Mouse (Mus musculus): ENCODE data around the gene Taf9b. TPM values are rescaled to one million over a fixed set of nuclear protein-coding genes. Genes with fewer than 3 reads are reported as not detected.
"Not testable (repeated sequence)": the region's sequence is repeated elsewhere in the genome, so short reads cannot be mapped to it uniquely, and the experiment has no call there.

Taf9b gene
- 8.2 and 10.8 TPM in 2 replicates for polyA plus RNA-seq (2014; fragmentation: Nextera tagmentation; extraction: Ambion mirVana)

GRCm38 (mm10) chrX:106221058-106221457, at the start of gene Taf9b:
Gene Taf9b, minus strand, starts transcription at chrX:106221158.
- no peaks in the 10 kb centered on the region for H3K27me3 ChIP-seq (ENCODE audit: control insufficient read depth, insufficient read depth, low read length)
- no peak within 1 kb of the TSS for H3K27ac ChIP-seq (replicated peaks; ENCODE audit: low read depth, low read length)
- DNase-seq (ENCODE audit: low spot score) (no peak), ATAC-seq (ENCODE audit: insufficient number of reproducible peaks, low FRiP score, low TSS enrichment, low read depth) (no peak)
- H3K36me3 ChIP-seq (ENCODE audit: control insufficient read depth, insufficient read depth, low read length): no peaks in the 10 kb centered on the region
- H3K9me3 ChIP-seq (ENCODE audit: control insufficient read depth, low read length): no peaks in the 10 kb centered on the region
- 85% methylated on average over 22 of the region's 25 CpGs for WGBS
- H3K9ac ChIP-seq (ENCODE audit: low read length): no peak within 1 kb of the TSS
- peak within 1 kb of the TSS; percentile 50 for H3K4me2 ChIP-seq (ENCODE audit: low read depth, severe bottlenecking)
- no peaks in the 10 kb centered on the region for H3K4me1 ChIP-seq (ENCODE audit: control insufficient read depth, insufficient read depth, low read length)
- H3K4me3 ChIP-seq (ENCODE audit: low read depth, low read length): peak within 1 kb of the TSS; percentile 52; the same call in 1 of the 2 replicates

- WGBS: 92% methylated on average over 4 of the region's 4 CpGs
- DNase-seq (ENCODE audit: low spot score) (no peak), ATAC-seq (ENCODE audit: insufficient number of reproducible peaks, low FRiP score, low TSS enrichment, low read depth) (no peak)
- Histone ChIP-seq H3K9ac (ENCODE audit: low read length) (no peak within 1 kb of the TSS), H3K9me3 (ENCODE audit: control insufficient read depth, low read length) (no peaks in the 10 kb centered on the region), H3K27ac (replicated peaks; ENCODE audit: low read depth, low read length) (no peak within 1 kb of the TSS), H3K36me3 (ENCODE audit: control insufficient read depth, insufficient read depth, low read length) (no peaks in the 10 kb centered on the region), H3K27me3 (ENCODE audit: control insufficient read depth, insufficient read depth, low read length) (no peaks in the 10 kb centered on the region), H3K4me2 (ENCODE audit: low read depth, severe bottlenecking) (no peak within 1 kb of the TSS), H3K4me1 (ENCODE audit: control insufficient read depth, insufficient read depth, low read length) (no peaks in the 10 kb centered on the region), H3K4me3 (ENCODE audit: low read depth, low read length) (no peak within 1 kb of the TSS)
These were observed 34.3 kb upstream of the Taf9b start, which contains the start of gene Fnd3c2 for GRCm38 (mm10) chrX:106255276-106255675. Gene Fnd3c2, minus strand, starts transcription at chrX:106255376.

- H3K9me3 ChIP-seq (ENCODE audit: control insufficient read depth, low read length): no peaks in the 10 kb centered on the region
- DNase-seq (ENCODE audit: low spot score) (peak; percentile 72), ATAC-seq (ENCODE audit: insufficient number of reproducible peaks, low FRiP score, low TSS enrichment, low read depth) (peak; percentile 95)
- peak overlapping the region; percentile 50 for H3K4me2 ChIP-seq (ENCODE audit: low read depth, severe bottlenecking)
- H3K9ac ChIP-seq (ENCODE audit: low read length): peak overlapping the region; percentile 64
- H3K36me3 ChIP-seq (ENCODE audit: control insufficient read depth, insufficient read depth, low read length): no peaks in the 10 kb centered on the region
- 26% methylated on average over 60 of the region's 60 CpGs for WGBS
- H3K27me3 ChIP-seq (ENCODE audit: control insufficient read depth, insufficient read depth, low read length): no peaks in the 10 kb centered on the region
- no peak overlapping the region for H3K27ac ChIP-seq (replicated peaks; ENCODE audit: low read depth, low read length)
- no peaks in the 10 kb centered on the region for H3K4me1 ChIP-seq (ENCODE audit: control insufficient read depth, insufficient read depth, low read length)
- H3K4me3 ChIP-seq (ENCODE audit: low read depth, low read length): peak overlapping the region; percentile 52
These were observed 1.6 kb downstream of the Taf9b start for GRCm38 (mm10) chrX:106219171-106220032.

GRCm38 (mm10) chrX:106209100-106209499, 11.9 kb downstream of the Taf9b start:
- WGBS: 91% methylated on average over 2 of the region's 2 CpGs
- H3K4me3 ChIP-seq (ENCODE audit: low read depth, low read length): no peak overlapping the region

GRCm38 (mm10) chrX:106198904-106199303, 22.1 kb downstream of the Taf9b start:
- DNase-seq (ENCODE audit: low spot score): no peak
- Histone ChIP-seq H3K4me3 (ENCODE audit: low read depth, low read length) (no peak overlapping the region), H3K4me2 (ENCODE audit: low read depth, severe bottlenecking) (no peak overlapping the region), H3K9ac (ENCODE audit: low read length) (no peak overlapping the region), H3K27ac (replicated peaks; ENCODE audit: low read depth, low read length) (no peak overlapping the region), H3K9me3 (ENCODE audit: control insufficient read depth, low read length) (no peaks in the 10 kb centered on the region), H3K27me3 (ENCODE audit: control insufficient read depth, insufficient read depth, low read length) (no peaks in the 10 kb centered on the region), H3K4me1 (ENCODE audit: control insufficient read depth, insufficient read depth, low read length) (no peaks in the 10 kb centered on the region), H3K36me3 (ENCODE audit: control insufficient read depth, insufficient read depth, low read length) (peaks cover 9% of the 10 kb centered on the region; the same call in 1 of the 2 replicates)
- ATAC-seq (ENCODE audit: insufficient number of reproducible peaks, low FRiP score, low TSS enrichment, low read depth): no peak
- 89% methylated on average over 5 of the region's 5 CpGs for WGBS

More at GRCm38 (mm10) chrX:106209100-106209499, 11.9 kb downstream of the Taf9b start:
- Histone ChIP-seq H3K4me2 (ENCODE audit: low read depth, severe bottlenecking) (no peak overlapping the region), H3K36me3 (ENCODE audit: control insufficient read depth, insufficient read depth, low read length) (no peaks in the 10 kb centered on the region), H3K27ac (replicated peaks; ENCODE audit: low read depth, low read length) (no peak overlapping the region), H3K4me1 (ENCODE audit: control insufficient read depth, insufficient read depth, low read length) (no peaks in the 10 kb centered on the region), H3K9ac (ENCODE audit: low read length) (no peak overlapping the region), H3K27me3 (ENCODE audit: control insufficient read depth, insufficient read depth, low read length) (no peaks in the 10 kb centered on the region), H3K9me3 (ENCODE audit: control insufficient read depth, low read length) (no peaks in the 10 kb centered on the region)
- no peak for ATAC-seq (ENCODE audit: insufficient number of reproducible peaks, low FRiP score, low TSS enrichment, low read depth)
- DNase-seq (ENCODE audit: low spot score): no peak

- H3K4me3 ChIP-seq (ENCODE audit: low read depth, low read length): no peak overlapping the region
- no peak overlapping the region for H3K9ac ChIP-seq (ENCODE audit: low read length)
- H3K27ac ChIP-seq (replicated peaks; ENCODE audit: low read depth, low read length): no peak overlapping the region
- H3K9me3 ChIP-seq (ENCODE audit: control insufficient read depth, low read length): no peaks in the 10 kb centered on the region
- H3K36me3 ChIP-seq (ENCODE audit: control insufficient read depth, insufficient read depth, low read length): peaks cover 11% of the 10 kb centered on the region; the same call in 1 of the 2 replicates
- no peak overlapping the region for H3K4me2 ChIP-seq (ENCODE audit: low read depth, severe bottlenecking)
- peak; percentile 28 for DNase-seq (ENCODE audit: low spot score)
- H3K27me3 ChIP-seq (ENCODE audit: control insufficient read depth, insufficient read depth, low read length): no peaks in the 10 kb centered on the region
- no peak for ATAC-seq (ENCODE audit: insufficient number of reproducible peaks, low FRiP score, low TSS enrichment, low read depth)
- whole genome bisulfite sequencing: 61% methylated on average over 5 of the region's 5 CpGs
- H3K4me1 ChIP-seq (ENCODE audit: control insufficient read depth, insufficient read depth, low read length): no peaks in the 10 kb centered on the region
These were observed 23.6 kb downstream of the Taf9b start for GRCm38 (mm10) chrX:106197308-106197707.

GRCm38 (mm10) chrX:106194361-106194760, 26.6 kb downstream of the Taf9b start:
- not testable (repeated sequence) for H3K27me3 ChIP-seq (ENCODE audit: control insufficient read depth, insufficient read depth, low read length); H3K4me3 ChIP-seq (ENCODE audit: low read depth, low read length); H3K9ac ChIP-seq (ENCODE audit: low read length); H3K9me3 ChIP-seq (ENCODE audit: control insufficient read depth, low read length); H3K4me1 ChIP-seq (ENCODE audit: control insufficient read depth, insufficient read depth, low read length); H3K4me2 ChIP-seq (ENCODE audit: low read depth, severe bottlenecking); ATAC-seq (ENCODE audit: insufficient number of reproducible peaks, low FRiP score, low TSS enrichment, low read depth); DNase-seq (ENCODE audit: low spot score); H3K27ac ChIP-seq (replicated peaks; ENCODE audit: low read depth, low read length)
- WGBS: 88% methylated on average over 3 of the region's 6 CpGs
- peaks cover 11% of the 10 kb centered on the region; the same call in 1 of the 2 replicates for H3K36me3 ChIP-seq (ENCODE audit: control insufficient read depth, insufficient read depth, low read length)

GRCm38 (mm10) chrX:106190091-106190490, 30.9 kb downstream of the Taf9b start:
- Histone ChIP-seq H3K27ac (replicated peaks; ENCODE audit: low read depth, low read length) (no peak overlapping the region), H3K36me3 (ENCODE audit: control insufficient read depth, insufficient read depth, low read length) (0 out of 2 replicates have a peak, but pooled peaks cover 3% of the 10 kb centered on the region), H3K9ac (ENCODE audit: low read length) (no peak overlapping the region), H3K4me1 (ENCODE audit: control insufficient read depth, insufficient read depth, low read length) (no peaks in the 10 kb centered on the region), H3K27me3 (ENCODE audit: control insufficient read depth, insufficient read depth, low read length) (no peaks in the 10 kb centered on the region), H3K9me3 (ENCODE audit: control insufficient read depth, low read length) (no peaks in the 10 kb centered on the region), H3K4me3 (ENCODE audit: low read depth, low read length) (no peak overlapping the region), H3K4me2 (ENCODE audit: low read depth, severe bottlenecking) (peak overlapping the region; percentile 24; the same call in 1 of the 2 replicates)
- ATAC-seq (ENCODE audit: insufficient number of reproducible peaks, low FRiP score, low TSS enrichment, low read depth): no peak
- DNase-seq (ENCODE audit: low spot score): no peak
- WGBS: 54% methylated on average over 4 of the region's 4 CpGs

Measured in limb, embryonic 11.5 days (tissue).